Mouse (Mus musculus): Measurements from ENCODE around the gene Adgrg3. TPM values are rescaled to one million over a fixed set of nuclear protein-coding genes. Genes with fewer than 3 reads are reported as not detected.

The Adgrg3 gene
- polyA plus RNA-seq, 2 experiments: 5.8 to 8.3 TPM

DNA sequence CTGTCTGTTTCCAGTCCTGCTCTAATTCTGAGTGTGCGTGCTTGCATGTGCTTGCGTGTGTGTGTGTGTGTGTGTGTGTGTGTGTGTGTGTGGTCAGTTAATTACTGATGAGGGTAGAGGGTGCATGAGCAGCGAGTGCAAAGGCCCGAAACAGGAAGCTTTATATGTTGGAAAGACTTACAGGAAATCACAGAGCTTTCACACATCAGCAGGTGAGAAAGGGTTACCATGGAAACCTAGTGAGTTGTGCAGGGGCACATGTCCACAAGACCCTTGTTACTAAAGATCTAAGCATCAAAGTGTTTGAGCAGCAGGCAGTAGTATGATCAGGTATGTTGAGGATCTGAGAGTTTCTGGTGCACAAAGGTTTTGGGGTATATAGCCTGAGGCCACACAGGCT is 66.8 kb downstream of the Adgrg3 start:
- Histone ChIP-seq H3K27me3 (ENCODE audit: control insufficient read depth, insufficient read depth, low read length) (no peaks in the 10 kb centered on the region), H3K4me3 (ENCODE audit: insufficient read depth in 1 of 2, low read depth in 2 of 2, low read length in 2 of 2) (no peak overlapping the region), H3K36me3 (replicated peaks; ENCODE audit: control insufficient read depth, insufficient read depth, low read depth) (no peaks in the 10 kb centered on the region; the same call in 1 of the 2 replicates), H3K4me1 (replicated peaks; ENCODE audit: control insufficient read depth in 2 of 2, insufficient read depth in 2 of 2, low read length in 1 of 2) (peaks cover 18 to 26% of the 10 kb centered on the region in 2 experiments), H3K27ac (no peak overlapping the region), H3K4me2 (ENCODE audit: low read depth) (no peak overlapping the region), H3K9me3 (ENCODE audit: control insufficient read depth, low read length) (no peaks in the 10 kb centered on the region), H3K9ac (replicated peaks) (no peak overlapping the region)
- no peak for ATAC-seq (ENCODE audit: insufficient read depth)
- DNase-seq (ENCODE audit: low read depth in 3 of 3, low spot score in 3 of 3): no peak
- WGBS (ENCODE audit: insufficient replicate concordance): 76% methylated on average over 4 of the region's 4 CpGs
- no peak for TF ChIP-seq CTCF (IDR thresholded peaks at IDR 0.05; ENCODE audit: low read depth)
- no peak for TF ChIP-seq EP300 (IDR thresholded peaks at IDR 0.05; ENCODE audit: low read depth)

DNA sequence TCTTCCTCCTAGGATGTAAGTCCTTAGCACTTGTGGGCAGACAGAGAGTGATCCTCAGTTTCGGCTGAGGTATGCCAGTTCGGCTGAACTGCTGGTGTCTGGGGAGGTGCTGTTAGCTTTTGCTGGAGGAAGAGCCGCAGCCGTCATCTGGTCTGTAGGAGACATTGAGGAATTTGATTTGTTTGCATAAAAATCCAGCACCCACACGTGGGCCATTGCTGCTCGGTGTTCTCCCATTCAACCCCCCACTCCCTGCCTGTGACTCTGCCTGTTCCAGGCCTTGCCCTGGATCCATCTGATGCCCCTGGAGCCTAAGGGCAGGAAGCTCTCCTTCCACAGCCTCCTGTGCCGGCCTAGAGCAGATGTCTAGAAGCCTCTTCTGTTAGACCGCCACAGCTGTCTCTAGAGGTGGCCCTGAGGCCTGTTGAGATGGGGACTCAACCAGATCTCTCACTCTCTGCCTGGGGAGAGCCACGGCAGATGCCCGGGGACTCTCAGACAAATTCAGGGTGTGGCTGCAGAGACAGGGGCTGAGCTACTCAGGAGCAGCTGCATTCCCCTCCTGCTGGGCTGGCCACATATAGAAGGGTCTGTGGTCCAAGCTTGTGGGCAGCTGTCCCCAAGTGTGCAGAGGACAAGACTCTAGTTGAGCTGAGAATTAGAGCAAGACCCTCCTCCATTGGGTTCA is 67.4 kb downstream of the Adgrg3 start:
- Histone ChIP-seq H3K36me3 (replicated peaks; ENCODE audit: control insufficient read depth, insufficient read depth, low read depth) (no peaks in the 10 kb centered on the region; the same call in 1 of the 2 replicates), H3K4me2 (ENCODE audit: low read depth) (peak overlapping the region; percentile 17), H3K4me1 (replicated peaks; ENCODE audit: control insufficient read depth in 2 of 2, insufficient read depth in 2 of 2, low read length in 1 of 2) (peaks cover 13 to 21% of the 10 kb centered on the region in 2 experiments), H3K27me3 (ENCODE audit: control insufficient read depth, insufficient read depth, low read length) (no peaks in the 10 kb centered on the region), H3K9me3 (ENCODE audit: control insufficient read depth, low read length) (no peaks in the 10 kb centered on the region), H3K9ac (replicated peaks) (peak overlapping the region; percentile 46; the same call in 1 of the 2 replicates), H3K4me3 (ENCODE audit: insufficient read depth in 1 of 2, low read depth in 2 of 2, low read length in 2 of 2) (no peak overlapping the region), H3K27ac (no peak overlapping the region)
- 64% methylated on average over 10 of the region's 10 CpGs for WGBS (ENCODE audit: insufficient replicate concordance)
- ATAC-seq (ENCODE audit: insufficient read depth) (no peak), DNase-seq (ENCODE audit: low read depth in 3 of 3, low spot score in 3 of 3) (no peak)
- TF ChIP-seq CTCF (IDR thresholded peaks at IDR 0.05; ENCODE audit: low read depth) (no peak), EP300 (IDR thresholded peaks at IDR 0.05; ENCODE audit: low read depth) (no peak)

DNA sequence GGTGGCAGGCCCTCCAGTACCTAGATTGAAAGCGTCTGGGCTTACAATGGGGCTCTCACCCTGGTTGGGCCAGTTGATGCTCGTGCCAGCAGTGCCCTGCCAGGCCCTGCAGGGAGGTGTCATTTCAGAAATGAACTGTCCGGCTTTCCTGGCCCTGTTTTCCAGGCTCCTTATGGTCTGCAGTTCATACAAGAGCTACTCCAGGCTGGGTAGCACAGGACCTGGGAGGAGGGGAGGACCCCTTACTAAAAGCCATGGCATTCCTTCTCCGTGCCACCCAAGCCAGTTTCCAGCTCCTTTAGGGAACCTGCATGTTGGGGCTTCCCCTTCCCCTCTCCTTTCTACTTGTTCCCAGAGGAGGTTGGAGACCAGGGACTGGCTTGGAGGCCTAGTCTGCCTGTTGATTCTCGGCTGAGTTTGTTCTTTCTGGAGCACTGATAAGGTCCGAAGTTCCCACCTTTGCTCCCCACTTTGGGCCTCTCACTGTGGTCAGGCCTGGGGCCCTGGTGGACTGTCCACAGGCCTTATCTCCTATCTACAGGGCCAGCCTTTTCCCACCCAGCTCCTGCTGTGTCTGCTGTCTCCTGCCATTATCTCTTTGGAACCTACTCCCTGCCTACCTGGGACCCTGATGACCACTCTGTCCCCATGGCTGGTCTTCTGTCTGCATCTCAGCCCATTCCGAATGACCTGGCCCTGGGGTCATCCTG is 68.1 kb downstream of the Adgrg3 start:
- Histone ChIP-seq H3K27me3 (ENCODE audit: control insufficient read depth, insufficient read depth, low read length) (no peaks in the 10 kb centered on the region), H3K27ac (no peak overlapping the region; the same call in 1 of the 2 replicates), H3K4me1 (replicated peaks; ENCODE audit: control insufficient read depth in 2 of 2, insufficient read depth in 2 of 2, low read length in 1 of 2) (peaks cover 12 to 18% of the 10 kb centered on the region in 2 experiments), H3K36me3 (replicated peaks; ENCODE audit: control insufficient read depth, insufficient read depth, low read depth) (no peaks in the 10 kb centered on the region; the same call in 1 of the 2 replicates), H3K9ac (replicated peaks) (peak overlapping the region; percentile 46), H3K4me3 (ENCODE audit: insufficient read depth in 1 of 2, low read depth in 2 of 2, low read length in 2 of 2) (no peak overlapping the region), H3K9me3 (ENCODE audit: control insufficient read depth, low read length) (no peaks in the 10 kb centered on the region), H3K4me2 (ENCODE audit: low read depth) (peak overlapping the region; percentile 17)
- WGBS (ENCODE audit: insufficient replicate concordance): 54% methylated on average over 7 of the region's 7 CpGs
- DNase-seq (ENCODE audit: low read depth in 3 of 3, low spot score in 3 of 3) (peak in 1 of 3 experiments; percentile 10), ATAC-seq (ENCODE audit: insufficient read depth) (no peak)
- TF ChIP-seq EP300 (IDR thresholded peaks at IDR 0.05; ENCODE audit: low read depth) (no peak), CTCF (IDR thresholded peaks at IDR 0.05; ENCODE audit: low read depth) (no peak)

DNA sequence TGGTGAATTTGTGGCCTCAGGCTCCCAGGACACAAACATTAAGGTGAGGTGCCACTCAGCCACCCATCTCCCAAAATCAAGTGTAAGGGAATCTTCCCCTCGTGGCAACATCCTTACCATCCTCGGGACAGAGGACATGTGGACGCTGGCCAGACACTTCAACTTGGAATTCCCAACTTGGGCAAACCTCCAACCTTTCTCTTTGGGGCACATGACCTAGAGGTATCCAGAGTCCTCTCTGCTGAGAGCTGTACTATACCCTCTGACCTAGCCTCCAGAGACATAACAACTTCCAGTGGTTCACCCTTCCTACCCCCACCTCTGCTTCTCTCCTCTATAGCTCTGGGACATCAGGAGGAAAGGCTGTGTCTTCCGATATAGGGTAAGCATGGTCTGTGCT is 76.1 kb downstream of the Adgrg3 start:
- ATAC-seq (ENCODE audit: insufficient read depth) (no peak), DNase-seq (ENCODE audit: low read depth in 3 of 3, low spot score in 3 of 3) (no peak)
- Histone ChIP-seq H3K4me1 (replicated peaks; ENCODE audit: control insufficient read depth in 2 of 2, insufficient read depth in 2 of 2, low read length in 1 of 2) (no peaks in the 10 kb centered on the region), H3K27me3 (ENCODE audit: control insufficient read depth, insufficient read depth, low read length) (no peaks in the 10 kb centered on the region), H3K4me2 (ENCODE audit: low read depth) (no peak overlapping the region), H3K9ac (replicated peaks) (no peak overlapping the region), H3K9me3 (ENCODE audit: control insufficient read depth, low read length) (no peaks in the 10 kb centered on the region), H3K4me3 (ENCODE audit: insufficient read depth in 1 of 2, low read depth in 2 of 2, low read length in 2 of 2) (no peak overlapping the region), H3K27ac (no peak overlapping the region), H3K36me3 (replicated peaks; ENCODE audit: control insufficient read depth, insufficient read depth, low read depth) (peaks cover 5% of the 10 kb centered on the region)
- TF ChIP-seq EP300 (IDR thresholded peaks at IDR 0.05; ENCODE audit: low read depth): no peak
- TF ChIP-seq CTCF (IDR thresholded peaks at IDR 0.05; ENCODE audit: low read depth): no peak
- WGBS (ENCODE audit: insufficient replicate concordance): 73% methylated on average over 4 of the region's 4 CpGs

Other genes with a start within 250 kb of the Adgrg3 start
- gene Cx3cl1, start 245.7 kb upstream of the Adgrg3 start, polyA plus RNA-seq (2012; rRNA removed): 0.11 and 0.12 TPM in 2 replicates
- 0.33 and 0.34 TPM in 2 replicates for gene Cx3cl1, start 245.7 kb upstream of the Adgrg3 start, polyA plus RNA-seq (2014; fragmentation: Nextera tagmentation; extraction: Ambion mirVana)
- gene Ccl17, start 207.2 kb upstream of the Adgrg3 start, polyA plus RNA-seq (2012; rRNA removed): 0.11 and 0.34 TPM in 2 replicates
- not detected in 2 replicates for gene Ccl17, start 207.2 kb upstream of the Adgrg3 start, polyA plus RNA-seq (2014; fragmentation: Nextera tagmentation; extraction: Ambion mirVana)
- 38.5 and 39.8 TPM in 2 replicates for gene Coq9, start 179.4 kb upstream of the Adgrg3 start, polyA plus RNA-seq (2012; rRNA removed)
- gene Coq9, start 179.4 kb upstream of the Adgrg3 start, polyA plus RNA-seq (2014; fragmentation: Nextera tagmentation; extraction: Ambion mirVana): 44.3 and 48.9 TPM in 2 replicates
- gene Ciapin1, start 179.3 kb upstream of the Adgrg3 start, polyA plus RNA-seq (2012; rRNA removed): 20.4 and 23.7 TPM in 2 replicates
- 38.4 and 46.3 TPM in 2 replicates for gene Ciapin1, start 179.3 kb upstream of the Adgrg3 start, polyA plus RNA-seq (2014; fragmentation: Nextera tagmentation; extraction: Ambion mirVana)
- gene Polr2c, start 160.2 kb upstream of the Adgrg3 start, polyA plus RNA-seq (2012; rRNA removed): 51.6 and 54.4 TPM in 2 replicates
- 73.5 and 82.2 TPM in 2 replicates for gene Polr2c, start 160.2 kb upstream of the Adgrg3 start, polyA plus RNA-seq (2014; fragmentation: Nextera tagmentation; extraction: Ambion mirVana)
- gene Dok4, start 141.4 kb upstream of the Adgrg3 start, polyA plus RNA-seq (2012; rRNA removed): 10.3 and 11.1 TPM in 2 replicates
- gene Dok4, start 141.4 kb upstream of the Adgrg3 start, polyA plus RNA-seq (2014; fragmentation: Nextera tagmentation; extraction: Ambion mirVana): 7.2 and 9.6 TPM in 2 replicates
- 2.2 and 2.6 TPM in 2 replicates for gene Ccdc102a, start 99.6 kb upstream of the Adgrg3 start, polyA plus RNA-seq (2012; rRNA removed)
- 2.7 and 2.8 TPM in 2 replicates for gene Ccdc102a, start 99.6 kb upstream of the Adgrg3 start, polyA plus RNA-seq (2014; fragmentation: Nextera tagmentation; extraction: Ambion mirVana)
- gene Adgrg5, start 94.0 kb upstream of the Adgrg3 start, polyA plus RNA-seq (2012; rRNA removed): 0.45 and 0.54 TPM in 2 replicates
- gene Adgrg5, start 94.0 kb upstream of the Adgrg3 start, polyA plus RNA-seq (2014; fragmentation: Nextera tagmentation; extraction: Ambion mirVana): 0.14 and 0.67 TPM in 2 replicates
- 46.8 and 55.8 TPM in 2 replicates for gene Adgrg1, start 42.9 kb upstream of the Adgrg3 start, polyA plus RNA-seq (2012; rRNA removed)
- gene Adgrg1, start 42.9 kb upstream of the Adgrg3 start, polyA plus RNA-seq (2014; fragmentation: Nextera tagmentation; extraction: Ambion mirVana): 41.1 and 59.5 TPM in 2 replicates
- 0.19 and 0.21 TPM in 2 replicates for gene Drc7, start 37.4 kb downstream of the Adgrg3 start, polyA plus RNA-seq (2012; rRNA removed)
- 0.15 and 0.33 TPM in 2 replicates for gene Drc7, start 37.4 kb downstream of the Adgrg3 start, polyA plus RNA-seq (2014; fragmentation: Nextera tagmentation; extraction: Ambion mirVana)
- 7.4 and 8.4 TPM in 2 replicates for gene Katnb1, start 63.5 kb downstream of the Adgrg3 start, polyA plus RNA-seq (2012; rRNA removed)
- 8.0 and 10.1 TPM in 2 replicates for gene Katnb1, start 63.5 kb downstream of the Adgrg3 start, polyA plus RNA-seq (2014; fragmentation: Nextera tagmentation; extraction: Ambion mirVana)
- gene Kifc3, start 185.1 kb downstream of the Adgrg3 start, polyA plus RNA-seq (2012; rRNA removed): 4.0 and 4.6 TPM in 2 replicates
- 2.5 and 4.3 TPM in 2 replicates for gene Kifc3, start 185.1 kb downstream of the Adgrg3 start, polyA plus RNA-seq (2014; fragmentation: Nextera tagmentation; extraction: Ambion mirVana)